Mouse (Mus musculus): ENCODE measurements around the gene Katnal1. TPM values are rescaled to one million over a fixed set of nuclear protein-coding genes. Genes with fewer than 3 reads are reported as not detected.

Gene Katnal1
- polyA plus RNA-seq, 1 experiment from 2014 or later = 9.5 TPM

DNA sequence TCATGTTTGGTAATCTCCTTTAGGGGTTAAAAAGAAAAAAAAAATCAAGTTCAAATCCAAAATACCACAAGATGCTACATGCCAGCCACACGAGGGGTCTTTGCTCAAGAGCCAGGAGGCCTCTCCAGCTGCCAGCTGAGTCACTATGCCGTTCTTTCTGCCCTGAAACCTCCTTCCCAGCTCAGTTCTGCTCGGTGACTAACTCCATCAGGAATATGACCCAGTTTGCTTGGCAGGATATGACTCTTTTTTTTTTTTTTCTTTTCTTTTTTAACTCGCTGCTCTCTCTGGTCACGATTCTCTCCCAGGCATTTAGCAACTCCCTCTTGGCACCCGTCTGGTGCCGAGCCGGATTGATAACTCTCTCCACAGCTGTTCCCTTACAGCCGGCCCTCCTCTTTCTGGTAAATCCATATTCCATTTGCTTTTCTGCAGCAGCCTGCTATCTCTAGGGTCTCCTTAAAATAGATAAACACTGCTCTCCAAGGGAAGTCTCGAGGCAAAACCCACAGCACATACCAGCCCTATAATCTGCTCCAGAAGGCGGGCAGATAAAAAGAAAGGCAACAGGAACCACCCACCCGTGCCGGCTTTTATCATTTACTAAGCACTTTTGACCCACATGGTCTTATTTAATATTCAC, 36.7 kb upstream of the Katnal1 start:
- Histone ChIP-seq H3K9me3 (no peaks in the 10 kb centered on the region), H3K27ac (peak overlapping the region; percentile 72), H3K4me3 (replicated peaks) (no peak overlapping the region), H3K4me2 (replicated peaks) (peak overlapping the region; percentile 10), H3K4me1 (replicated peaks) (peaks cover 30% of the 10 kb centered on the region), H3K27me3 (replicated peaks) (no peaks in the 10 kb centered on the region), H3K36me3 (no peaks in the 10 kb centered on the region), H3K9ac (no peak overlapping the region)
- peak; percentile 46 for ATAC-seq
- WGBS = 14% methylated on average over 13 of the region's 13 CpGs

GRCm38 (mm10) chr5:148965089-148965591, 36.0 kb upstream of the Katnal1 start:
- Histone ChIP-seq H3K4me3 (replicated peaks) (no peak overlapping the region), H3K9ac (no peak overlapping the region), H3K9me3 (no peaks in the 10 kb centered on the region), H3K27ac (peak overlapping the region; percentile 72), H3K4me2 (replicated peaks) (no peak overlapping the region), H3K4me1 (replicated peaks) (peaks cover 30% of the 10 kb centered on the region), H3K27me3 (replicated peaks) (no peaks in the 10 kb centered on the region), H3K36me3 (no peaks in the 10 kb centered on the region)
- no peak for ATAC-seq
- 50% methylated on average over 15 of the region's 15 CpGs for WGBS

DNA sequence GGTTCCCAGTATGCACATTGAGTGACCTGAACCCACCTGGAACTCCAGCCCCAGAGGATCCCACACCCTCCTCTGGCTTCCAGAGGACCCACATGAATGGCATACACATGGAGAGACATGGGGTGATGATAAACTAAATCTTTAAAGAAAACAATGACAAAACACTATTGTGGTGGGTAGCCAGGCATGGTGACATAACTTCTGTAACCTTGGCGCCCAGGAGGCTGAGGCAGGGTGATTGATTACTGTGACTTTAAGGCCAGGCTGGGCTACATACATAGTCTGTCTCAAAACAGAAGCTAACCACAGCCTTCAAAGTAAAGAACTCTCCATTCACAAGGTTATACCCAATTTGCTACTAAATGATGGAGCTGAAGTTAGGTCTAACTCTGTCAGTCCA, 35.1 kb upstream of the Katnal1 start:
- H3K4me3 ChIP-seq (replicated peaks) = no peak overlapping the region
- no peaks in the 10 kb centered on the region for H3K27me3 ChIP-seq (replicated peaks)
- H3K4me1 ChIP-seq (replicated peaks) = peaks cover 37% of the 10 kb centered on the region
- no peak overlapping the region for H3K9ac ChIP-seq
- H3K9me3 ChIP-seq = no peaks in the 10 kb centered on the region
- 71% methylated on average over 1 of the region's 1 CpGs for WGBS
- ATAC-seq = no peak
- 0 out of 2 replicates have a peak overlapping the region, but pooled peaks have one; percentile 19 for H3K27ac ChIP-seq
- no peaks in the 10 kb centered on the region for H3K36me3 ChIP-seq
- no peak overlapping the region for H3K4me2 ChIP-seq (replicated peaks)

- H3K4me3 ChIP-seq (replicated peaks) = peak overlapping the region; percentile 44
- H3K4me2 ChIP-seq (replicated peaks) = peak overlapping the region; percentile 95
- H3K36me3 ChIP-seq = no peaks in the 10 kb centered on the region
- peak; percentile 9; the same call in 1 of the 2 replicates for ATAC-seq
- no peaks in the 10 kb centered on the region for H3K9me3 ChIP-seq
- no peaks in the 10 kb centered on the region for H3K27me3 ChIP-seq (replicated peaks)
- 66% methylated on average over 10 of the region's 10 CpGs for WGBS
- H3K27ac ChIP-seq = peak overlapping the region; percentile 79
- H3K9ac ChIP-seq = no peak overlapping the region; the same call in 1 of the 2 replicates
- H3K4me1 ChIP-seq (replicated peaks) = peaks cover 17% of the 10 kb centered on the region
These were observed 31.1 kb upstream of the Katnal1 start for GRCm38 (mm10) chr5:148960211-148960610.

DNA sequence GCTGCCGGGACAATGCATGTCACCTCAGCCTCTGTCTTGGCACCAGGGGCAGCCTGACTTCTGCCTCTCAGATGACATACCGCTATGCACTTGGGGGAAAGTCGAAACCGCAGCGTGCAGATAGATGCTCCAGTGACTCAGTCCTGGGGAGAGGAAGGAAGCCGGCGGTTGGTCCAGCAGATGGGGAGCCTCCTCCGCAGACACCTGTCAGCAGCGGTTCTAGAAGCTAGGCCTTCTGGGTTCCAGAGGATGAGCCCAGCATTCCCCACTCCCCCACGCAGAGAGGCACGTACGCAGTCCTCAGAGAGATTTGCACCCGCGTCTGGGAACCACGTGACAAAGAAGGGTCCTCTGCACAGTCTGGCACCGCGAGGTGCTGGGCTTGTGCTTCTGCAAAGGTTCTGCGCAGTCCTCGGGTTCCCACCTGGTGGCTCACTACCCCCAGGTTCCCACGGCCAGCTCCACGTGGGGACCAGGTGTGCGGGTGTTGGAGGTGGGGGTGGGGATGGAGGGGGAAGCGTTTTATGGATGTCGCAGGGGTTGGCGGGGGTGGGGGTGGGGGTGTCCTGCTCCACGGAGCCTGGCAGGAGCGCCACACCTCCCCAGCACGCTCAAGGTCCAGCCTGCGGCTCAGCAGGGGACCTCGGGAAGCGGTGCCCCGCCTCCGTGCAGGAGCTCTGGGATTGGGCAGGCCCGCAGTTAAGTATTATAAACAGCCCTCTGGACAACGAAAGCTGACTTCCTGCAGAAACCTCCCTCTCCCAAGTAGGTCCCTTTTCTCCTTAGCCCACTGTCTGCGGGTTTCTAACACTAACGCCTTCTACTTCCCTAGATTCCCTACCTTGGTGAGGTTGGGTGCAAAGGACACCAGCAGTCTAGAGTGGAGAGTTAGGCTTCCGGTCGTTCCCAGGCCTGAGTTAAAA, 30.2 kb upstream of the Katnal1 start:
- no peaks in the 10 kb centered on the region for H3K36me3 ChIP-seq
- peak overlapping the region; percentile 45 for H3K9ac ChIP-seq
- peak overlapping the region; percentile 95 for H3K4me2 ChIP-seq (replicated peaks)
- peak overlapping the region; percentile 79 for H3K27ac ChIP-seq
- no peaks in the 10 kb centered on the region for H3K27me3 ChIP-seq (replicated peaks)
- WGBS = 2% methylated on average over 38 of the region's 39 CpGs
- no peaks in the 10 kb centered on the region for H3K9me3 ChIP-seq
- peaks cover 16% of the 10 kb centered on the region for H3K4me1 ChIP-seq (replicated peaks)
- peak; percentile 93 for ATAC-seq
- H3K4me3 ChIP-seq (replicated peaks) = peak overlapping the region; percentile 44

- H3K36me3 ChIP-seq = no peaks in the 10 kb centered on the region
- H3K27me3 ChIP-seq (replicated peaks) = no peaks in the 10 kb centered on the region
- H3K4me2 ChIP-seq (replicated peaks) = peak overlapping the region; percentile 95; the same call in 1 of the 2 replicates
- 48% methylated on average over 9 of the region's 9 CpGs for WGBS
- no peak overlapping the region for H3K27ac ChIP-seq
- peaks cover 16% of the 10 kb centered on the region for H3K4me1 ChIP-seq (replicated peaks)
- ATAC-seq = no peak
- H3K4me3 ChIP-seq (replicated peaks) = no peak overlapping the region
- no peak overlapping the region for H3K9ac ChIP-seq
- H3K9me3 ChIP-seq = no peaks in the 10 kb centered on the region
These were observed 29.2 kb upstream of the Katnal1 start for GRCm38 (mm10) chr5:148958355-148958754.

DNA sequence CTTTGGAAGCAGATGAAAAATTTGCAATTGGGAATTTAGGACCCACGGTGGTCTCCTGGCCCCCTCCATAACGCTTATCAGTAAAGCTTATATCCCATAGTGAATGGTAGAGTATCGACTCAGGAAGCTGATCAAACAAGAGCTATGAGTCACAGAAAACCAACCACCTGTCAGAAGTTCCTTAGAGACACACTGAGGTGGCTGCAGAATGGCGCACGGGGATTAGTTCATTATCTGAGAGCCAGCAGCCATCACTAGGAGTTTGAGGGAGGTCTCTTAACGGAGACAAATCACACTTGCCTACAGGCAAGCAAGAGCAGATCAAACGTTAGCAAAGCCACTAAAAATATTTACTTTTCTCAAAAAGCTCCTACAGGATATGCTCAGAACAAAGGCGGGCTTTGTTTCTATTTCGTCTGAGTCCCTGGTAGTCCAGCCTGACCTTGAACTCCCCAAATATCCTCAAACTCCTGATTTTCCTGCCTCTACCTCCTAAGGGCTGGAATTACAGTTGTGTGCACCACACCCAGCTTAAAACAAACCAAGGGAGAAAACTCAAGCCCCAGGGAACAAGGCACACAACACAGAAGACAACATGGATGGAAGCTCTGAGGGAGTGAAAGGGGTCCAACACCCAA, 27.9 kb upstream of the Katnal1 start:
- peak overlapping the region; percentile 27; the same call in 1 of the 2 replicates for H3K27ac ChIP-seq
- no peak overlapping the region for H3K9ac ChIP-seq
- no peaks in the 10 kb centered on the region for H3K9me3 ChIP-seq

DNA sequence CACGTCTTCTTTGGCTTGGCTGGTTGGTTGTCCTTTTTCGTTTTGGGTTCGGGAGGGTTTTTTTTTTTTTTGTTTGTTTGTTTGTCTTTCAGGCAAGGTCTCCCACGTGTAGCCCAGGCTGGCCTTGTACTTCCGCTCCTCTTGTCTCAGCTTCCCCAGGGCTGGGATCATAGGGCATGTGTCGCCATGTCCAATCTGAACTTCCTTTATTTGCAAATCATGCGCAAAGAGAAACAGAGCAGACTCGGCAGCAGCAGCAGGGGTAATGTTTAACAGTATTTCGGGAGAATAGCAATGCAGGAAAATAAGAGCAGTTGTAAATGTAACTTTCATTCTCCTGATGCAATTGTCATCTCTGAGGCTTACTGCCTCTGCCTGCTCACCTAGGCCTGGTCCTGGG, 27.0 kb upstream of the Katnal1 start:
- WGBS = 68% methylated on average over 9 of the region's 9 CpGs
- Histone ChIP-seq H3K4me3 (replicated peaks) (no peak overlapping the region), H3K9ac (no peak overlapping the region), H3K27me3 (replicated peaks) (no peaks in the 10 kb centered on the region), H3K27ac (no peak overlapping the region), H3K4me2 (replicated peaks) (no peak overlapping the region), H3K36me3 (no peaks in the 10 kb centered on the region), H3K9me3 (no peaks in the 10 kb centered on the region), H3K4me1 (replicated peaks) (peaks cover 16% of the 10 kb centered on the region)
- no peak for ATAC-seq

More for the DNA sequence above, 27.9 kb upstream of the Katnal1 start:
- no peak for ATAC-seq
- Histone ChIP-seq H3K4me2 (replicated peaks) (0 out of 2 replicates have a peak overlapping the region, but pooled peaks have one; percentile 9), H3K27me3 (replicated peaks) (no peaks in the 10 kb centered on the region), H3K4me3 (replicated peaks) (no peak overlapping the region), H3K36me3 (no peaks in the 10 kb centered on the region), H3K4me1 (replicated peaks) (peaks cover 16% of the 10 kb centered on the region)
- WGBS = 30% methylated on average over 9 of the region's 9 CpGs

DNA sequence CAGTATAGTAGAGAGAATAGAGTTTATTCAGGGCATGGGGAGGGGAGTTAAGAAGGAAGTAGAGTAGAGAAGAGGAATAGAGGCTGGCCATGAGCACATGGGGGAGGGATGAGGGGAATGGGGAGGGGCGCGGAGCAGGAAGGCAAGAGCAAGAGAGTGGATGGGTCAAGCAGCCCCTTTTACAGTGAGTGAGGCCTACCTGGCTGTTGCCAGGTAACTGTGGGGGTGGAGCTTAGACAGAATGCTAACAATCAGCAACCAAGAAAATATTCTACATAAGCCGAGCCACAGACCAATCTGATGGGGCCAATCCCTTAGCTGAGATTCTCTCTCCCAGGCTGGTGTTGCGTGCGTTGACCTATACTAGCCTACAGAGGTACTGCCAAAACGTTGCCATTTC, 26.5 kb upstream of the Katnal1 start:
- peaks cover 16% of the 10 kb centered on the region for H3K4me1 ChIP-seq (replicated peaks)
- H3K27me3 ChIP-seq (replicated peaks) = no peaks in the 10 kb centered on the region
- no peaks in the 10 kb centered on the region for H3K9me3 ChIP-seq
- no peak overlapping the region for H3K27ac ChIP-seq
- H3K4me3 ChIP-seq (replicated peaks) = no peak overlapping the region
- no peak overlapping the region for H3K9ac ChIP-seq
- H3K36me3 ChIP-seq = no peaks in the 10 kb centered on the region
- ATAC-seq = no peak
- WGBS = 86% methylated on average over 6 of the region's 6 CpGs
- H3K4me2 ChIP-seq (replicated peaks) = no peak overlapping the region

- 78% methylated on average over 22 of the region's 22 CpGs for WGBS
- no peaks in the 10 kb centered on the region for H3K9me3 ChIP-seq
These were observed 25.4 kb upstream of the Katnal1 start for GRCm38 (mm10) chr5:148954314-148955060.

DNA sequence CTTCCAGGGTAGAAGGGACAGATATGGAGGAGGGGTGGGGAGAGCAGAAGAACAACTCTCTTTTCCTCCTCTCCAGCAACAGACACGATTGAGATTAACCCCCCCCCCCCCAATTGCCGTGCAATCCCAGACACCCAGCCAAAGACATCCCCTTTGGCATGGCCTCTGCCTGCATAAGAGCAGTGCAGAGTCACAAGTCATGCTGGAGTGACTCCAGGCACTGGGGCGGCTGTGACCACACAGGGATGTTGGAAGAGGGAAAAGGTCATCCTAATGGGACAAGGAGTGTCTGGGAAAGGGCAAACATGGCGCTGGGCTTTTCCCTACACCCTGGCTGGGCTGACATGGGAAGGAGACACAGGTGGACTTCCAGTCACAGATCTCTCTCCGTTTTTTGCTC, 24.0 kb upstream of the Katnal1 start:
- H3K9ac ChIP-seq = no peak overlapping the region

More at GRCm38 (mm10) chr5:148954314-148955060, 25.4 kb upstream of the Katnal1 start:
- H3K36me3 ChIP-seq = no peaks in the 10 kb centered on the region
- no peak overlapping the region for H3K4me3 ChIP-seq (replicated peaks)
- ATAC-seq = no peak
- peaks cover 17% of the 10 kb centered on the region for H3K4me1 ChIP-seq (replicated peaks)
- no peaks in the 10 kb centered on the region for H3K27me3 ChIP-seq (replicated peaks)
- H3K27ac ChIP-seq = no peak overlapping the region
- H3K9ac ChIP-seq = no peak overlapping the region
- H3K4me2 ChIP-seq (replicated peaks) = no peak overlapping the region

More for the DNA sequence above, 24.0 kb upstream of the Katnal1 start:
- ATAC-seq = no peak
- 74% methylated on average over 5 of the region's 5 CpGs for WGBS
- no peak overlapping the region for H3K4me2 ChIP-seq (replicated peaks)
- H3K27me3 ChIP-seq (replicated peaks) = no peaks in the 10 kb centered on the region
- H3K4me1 ChIP-seq (replicated peaks) = peaks cover 9% of the 10 kb centered on the region; the same call in 1 of the 2 replicates
- H3K9me3 ChIP-seq = no peaks in the 10 kb centered on the region
- no peak overlapping the region for H3K4me3 ChIP-seq (replicated peaks)
- no peak overlapping the region for H3K27ac ChIP-seq
- no peaks in the 10 kb centered on the region for H3K36me3 ChIP-seq
